Mouse (Mus musculus) brain, embryonic 14.5 days (tissue): ENCODE data around the gene Chaf1a.

Experiments used
- CTCF ChIP-seq: fragments of 200-500 bp; IDR thresholded peaks from 2 replicates; pipeline ENCODE4 v1.5.1; 2012; ENCODE audit warnings: inconsistent platforms, mild to moderate bottlenecking, moderate library complexity, borderline replicate concordance; ENCODE audit not compliant: insufficient read depth, insufficient read length; ENCODE audit errors: extremely low read depth
- POLR2A ChIP-seq: fragments of 200-500 bp; IDR thresholded peaks from 2 replicates; pipeline ENCODE4 v1.6.1; 2012; ENCODE audit warnings: mild to moderate bottlenecking, inconsistent platforms, borderline replicate concordance; ENCODE audit not compliant: poor library complexity, insufficient read depth, insufficient read length, severe bottlenecking; ENCODE audit errors: extremely low read depth

- TF ChIP-seq POLR2A: no peak
- no peak for TF ChIP-seq CTCF
Observed at GRCm38 (mm10) chr17:56119431-56119830, 79.2 kb downstream of the Chaf1a start.
